Mouse (Mus musculus) forebrain, embryonic 10.5 days (tissue): ENCODE data around the gene Usp48. TPM values are rescaled to one million over a fixed set of nuclear protein-coding genes. Genes with fewer than 3 reads are reported as not detected.

Source experiments
- DNase-seq: peaks from one replicate; pipeline ENCODE4 v3.0.0-alpha.2; 2017; ENCODE audit warnings: low spot score; ENCODE audit errors: extremely low spot score
- H3K27ac ChIP-seq: fragments of 300-500 bp; sonication (generic); 2 replicates; pipeline ENCODE4 v1.5.1; 2016; ENCODE audit warnings: mild to moderate bottlenecking
- H3K27me3 ChIP-seq: fragments of 300-500 bp; sonication (generic); 2 replicates; pipeline ENCODE4 v1.6.1; 2016; ENCODE audit warnings: mild to moderate bottlenecking; ENCODE audit not compliant: poor library complexity, severe bottlenecking
- H3K36me3 ChIP-seq: fragments of 300-500 bp; sonication (generic); replicated peaks from 2 replicates; pipeline ENCODE4 v1.6.1; 2016; ENCODE audit warnings: mild to moderate bottlenecking, moderate library complexity
- H3K4me1 ChIP-seq: fragments of 300-500 bp; sonication (generic); 2 replicates; pipeline ENCODE4 v1.6.1; 2016
- H3K4me3 ChIP-seq: fragments of 300-500 bp; sonication (generic); 2 replicates; pipeline ENCODE4 v1.5.1; 2016; ENCODE audit warnings: mild to moderate bottlenecking, moderate library complexity
- H3K9me3 ChIP-seq: fragments of 300-500 bp; sonication (generic); 2 replicates; pipeline ENCODE4 v1.6.1; 2016; ENCODE audit warnings: mild to moderate bottlenecking, moderate library complexity
- WGBS: fragments of 180-500 bp; shearing (Covaris S2); methylation state at CpG from one replicate; pipeline ENCODE4 v1.1.7; 2016; 5-methylcytosine and 5-hydroxymethylcytosine counted together
- polyA plus RNA-seq: library from polyadenylated mRNA; unstranded; fragments of >200 nt; fragmentation: Nextera tagmentation; extraction: Ambion mirVana; gene quantifications from 2 replicates; pipeline ENCODE4 v1.2.1, GENCODE M21; 2016

Gene Usp48
- polyA plus RNA-seq, 1 experiment from 2014 or later, result 75.9 TPM

DNA sequence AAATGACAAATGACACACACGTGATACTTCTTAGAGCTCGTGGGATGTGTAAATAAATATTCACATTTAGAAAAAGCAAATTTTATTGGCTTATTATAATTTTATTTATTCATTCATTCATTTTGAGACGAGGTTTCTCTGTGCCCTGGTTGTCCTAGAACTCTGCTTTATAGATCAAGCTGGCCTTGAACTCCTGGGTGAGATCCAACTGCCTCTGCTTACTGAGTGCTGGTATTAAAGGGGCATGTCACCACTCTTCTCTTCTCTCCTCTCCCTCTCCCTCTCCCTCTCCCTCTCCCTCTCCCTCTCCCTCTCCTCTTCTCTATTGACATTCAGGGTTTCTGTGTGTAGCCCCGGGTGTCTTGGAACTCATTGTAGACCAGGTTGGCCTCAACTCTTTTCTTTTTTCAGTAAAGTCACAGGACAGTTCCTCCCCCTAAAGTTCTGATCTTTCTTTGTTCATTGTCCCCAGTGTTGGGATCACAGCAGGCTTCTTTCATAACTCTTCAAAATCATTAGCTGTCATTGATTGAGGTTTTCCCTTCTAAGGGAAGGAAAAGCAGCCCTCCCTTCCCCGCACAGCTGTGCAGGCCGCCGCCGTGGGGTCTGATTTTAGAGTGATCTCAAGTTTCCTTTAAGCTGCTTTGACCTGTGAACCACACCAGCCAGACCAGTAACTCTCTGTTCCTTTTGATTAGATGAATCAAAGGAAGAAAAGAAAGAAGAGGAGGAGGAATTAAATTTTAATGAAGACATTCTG, 34.1 kb downstream of the Usp48 start:
- Histone ChIP-seq H3K9me3 (no peaks in the 10 kb centered on the region), H3K27me3 (no peaks in the 10 kb centered on the region), H3K36me3 (peaks cover 95% of the 10 kb centered on the region), H3K4me1 (peaks cover 43% of the 10 kb centered on the region), H3K4me3 (no peak overlapping the region), H3K27ac (no peak overlapping the region)
- 54% methylated on average over 8 of the region's 8 CpGs for WGBS
- peak; percentile 26 for DNase-seq

GRCm38 (mm10) chr4:137628400-137628799, 34.8 kb downstream of the Usp48 start:
- peaks cover 95% of the 10 kb centered on the region for H3K36me3 ChIP-seq
- H3K27me3 ChIP-seq, result no peaks in the 10 kb centered on the region
- H3K9me3 ChIP-seq, result no peaks in the 10 kb centered on the region
- WGBS, result 73% methylated on average over 6 of the region's 6 CpGs
- no peak for DNase-seq
- H3K4me1 ChIP-seq, result peaks cover 43% of the 10 kb centered on the region
- H3K27ac ChIP-seq, result 0 out of 2 replicates have a peak overlapping the region, but pooled peaks have one; percentile 48
- no peak overlapping the region for H3K4me3 ChIP-seq

GRCm38 (mm10) chr4:137629354-137629753, 35.8 kb downstream of the Usp48 start:
- Histone ChIP-seq H3K9me3 (no peaks in the 10 kb centered on the region), H3K4me1 (peaks cover 43% of the 10 kb centered on the region), H3K4me3 (no peak overlapping the region), H3K36me3 (peaks cover 95% of the 10 kb centered on the region), H3K27ac (no peak overlapping the region), H3K27me3 (no peaks in the 10 kb centered on the region)
- no peak for DNase-seq
- 95% methylated on average over 7 of the region's 7 CpGs for WGBS

GRCm38 (mm10) chr4:137630153-137630552, 36.6 kb downstream of the Usp48 start:
- Histone ChIP-seq H3K27ac (no peak overlapping the region), H3K4me1 (peaks cover 40% of the 10 kb centered on the region), H3K9me3 (no peaks in the 10 kb centered on the region), H3K4me3 (no peak overlapping the region), H3K27me3 (no peaks in the 10 kb centered on the region), H3K36me3 (peaks cover 95% of the 10 kb centered on the region)
- 90% methylated on average over 2 of the region's 2 CpGs for WGBS
- no peak for DNase-seq

GRCm38 (mm10) chr4:137631596-137631995, 38.0 kb downstream of the Usp48 start:
- Histone ChIP-seq H3K9me3 (no peaks in the 10 kb centered on the region), H3K27ac (no peak overlapping the region), H3K27me3 (no peaks in the 10 kb centered on the region), H3K36me3 (peaks cover 97% of the 10 kb centered on the region), H3K4me1 (peaks cover 27% of the 10 kb centered on the region), H3K4me3 (no peak overlapping the region)
- 85% methylated on average over 3 of the region's 3 CpGs for WGBS
- no peak for DNase-seq

GRCm38 (mm10) chr4:137633394-137633793, 39.8 kb downstream of the Usp48 start:
- peaks cover 10% of the 10 kb centered on the region for H3K4me1 ChIP-seq
- no peak overlapping the region for H3K4me3 ChIP-seq
- H3K27me3 ChIP-seq, result no peaks in the 10 kb centered on the region
- peaks cover 99% of the 10 kb centered on the region for H3K36me3 ChIP-seq
- DNase-seq, result no peak
- WGBS, result 96% methylated on average over 4 of the region's 4 CpGs
- H3K27ac ChIP-seq, result no peak overlapping the region
- no peaks in the 10 kb centered on the region for H3K9me3 ChIP-seq

- H3K4me1 ChIP-seq, result peaks cover 8% of the 10 kb centered on the region
- WGBS, result 90% methylated on average over 3 of the region's 3 CpGs
- H3K36me3 ChIP-seq, result peaks cover 99% of the 10 kb centered on the region
- no peak overlapping the region for H3K27ac ChIP-seq
- H3K4me3 ChIP-seq, result no peak overlapping the region
- no peaks in the 10 kb centered on the region for H3K27me3 ChIP-seq
- no peak for DNase-seq
- H3K9me3 ChIP-seq, result no peaks in the 10 kb centered on the region
These were observed 43.0 kb downstream of the Usp48 start for GRCm38 (mm10) chr4:137636597-137636996.

DNA sequence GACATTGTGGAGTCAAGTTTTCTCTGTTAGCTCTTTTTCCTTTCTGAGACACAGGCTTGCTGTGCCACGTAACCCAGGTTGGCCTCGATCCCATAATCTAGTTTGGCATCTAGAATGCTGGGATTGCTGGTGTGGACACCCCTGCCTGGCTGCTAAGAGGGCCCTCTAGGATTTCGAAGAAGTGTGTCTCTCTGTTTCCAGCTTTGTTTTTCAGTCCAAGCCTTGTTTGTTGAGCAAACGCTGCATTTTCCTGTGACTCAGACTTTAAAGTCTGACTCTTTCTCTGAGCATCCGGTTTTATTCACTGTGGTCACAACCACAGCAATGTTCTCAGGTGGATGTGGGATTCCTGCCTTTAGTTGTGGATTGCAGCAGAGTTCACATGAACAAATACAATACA, 48.0 kb downstream of the Usp48 start:
- peaks cover 27% of the 10 kb centered on the region for H3K4me1 ChIP-seq
- 77% methylated on average over 5 of the region's 5 CpGs for WGBS
- peak overlapping the region; percentile 37; the same call in 1 of the 2 replicates for H3K27ac ChIP-seq
- no peak for DNase-seq
- H3K27me3 ChIP-seq, result no peaks in the 10 kb centered on the region
- H3K36me3 ChIP-seq, result peaks cover 91% of the 10 kb centered on the region
- H3K9me3 ChIP-seq, result no peaks in the 10 kb centered on the region
- H3K4me3 ChIP-seq, result no peak overlapping the region

GRCm38 (mm10) chr4:137642101-137642500, 48.5 kb downstream of the Usp48 start:
- Histone ChIP-seq H3K9me3 (no peaks in the 10 kb centered on the region), H3K4me3 (no peak overlapping the region), H3K27me3 (no peaks in the 10 kb centered on the region), H3K4me1 (peaks cover 27% of the 10 kb centered on the region), H3K27ac (no peak overlapping the region), H3K36me3 (peaks cover 91% of the 10 kb centered on the region)
- WGBS, result 45% methylated on average over 2 of the region's 2 CpGs
- DNase-seq, result no peak

- no peak overlapping the region for H3K4me3 ChIP-seq
- WGBS, result 80% methylated on average over 2 of the region's 2 CpGs
- no peak overlapping the region for H3K27ac ChIP-seq
- peaks cover 90% of the 10 kb centered on the region for H3K36me3 ChIP-seq
- no peaks in the 10 kb centered on the region for H3K27me3 ChIP-seq
- H3K4me1 ChIP-seq, result peaks cover 27% of the 10 kb centered on the region
- DNase-seq, result no peak
- H3K9me3 ChIP-seq, result no peaks in the 10 kb centered on the region
These were observed 49.9 kb downstream of the Usp48 start for GRCm38 (mm10) chr4:137643459-137643858.

DNA sequence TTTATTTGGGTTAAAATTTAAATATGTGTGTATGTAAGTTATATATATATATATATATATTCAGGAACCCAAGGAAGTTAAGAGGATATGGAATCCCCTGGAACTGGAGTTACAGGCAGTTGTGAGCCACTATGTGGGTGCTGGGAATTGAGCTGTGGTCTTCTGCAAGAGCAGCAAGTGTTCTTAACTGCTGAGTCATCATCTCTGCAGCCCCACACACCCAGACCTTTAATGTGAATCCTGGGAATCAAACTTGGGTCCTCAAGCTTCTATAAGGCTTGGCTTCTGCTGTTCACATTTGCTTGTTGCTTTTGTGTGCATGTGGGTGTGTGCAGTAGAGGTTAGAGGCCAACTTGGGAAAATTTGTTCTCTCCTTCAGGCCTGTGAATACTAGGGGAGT, 52.7 kb downstream of the Usp48 start:
- no peak overlapping the region for H3K27ac ChIP-seq
- H3K9me3 ChIP-seq, result no peaks in the 10 kb centered on the region
- no peak overlapping the region for H3K4me3 ChIP-seq
- no peaks in the 10 kb centered on the region for H3K27me3 ChIP-seq
- H3K4me1 ChIP-seq, result peaks cover 23% of the 10 kb centered on the region
- H3K36me3 ChIP-seq, result peaks cover 91% of the 10 kb centered on the region
- no peak for DNase-seq

DNA sequence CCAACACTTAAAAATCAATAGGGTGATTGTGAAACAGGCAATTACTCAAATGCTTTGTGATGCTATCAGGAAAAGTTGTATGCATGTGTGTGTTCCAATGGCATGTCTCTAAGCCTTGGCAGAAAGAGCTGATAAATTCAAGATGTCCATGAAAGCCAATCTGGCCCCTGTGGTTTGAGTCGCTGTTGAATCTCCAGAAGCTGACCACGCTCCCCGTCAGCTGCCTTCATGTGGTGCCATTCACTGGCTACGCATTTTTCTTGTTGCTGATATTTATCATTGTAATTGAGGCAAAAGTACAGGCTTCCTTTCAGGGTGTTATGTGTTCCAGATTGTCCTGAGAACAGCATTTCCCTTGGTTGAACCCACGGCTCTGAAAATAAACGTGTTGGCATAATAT, 54.1 kb downstream of the Usp48 start:
- Histone ChIP-seq H3K4me1 (peaks cover 17% of the 10 kb centered on the region), H3K4me3 (no peak overlapping the region), H3K27ac (no peak overlapping the region), H3K9me3 (no peaks in the 10 kb centered on the region), H3K36me3 (peaks cover 98% of the 10 kb centered on the region), H3K27me3 (no peaks in the 10 kb centered on the region)
- no peak for DNase-seq
- 89% methylated on average over 6 of the region's 6 CpGs for WGBS

- Histone ChIP-seq H3K27ac (no peak overlapping the region), H3K27me3 (no peaks in the 10 kb centered on the region), H3K36me3 (peaks cover 99% of the 10 kb centered on the region), H3K9me3 (no peaks in the 10 kb centered on the region), H3K4me3 (no peak overlapping the region), H3K4me1 (peaks cover 11% of the 10 kb centered on the region)
- no peak for DNase-seq
- WGBS, result 94% methylated on average over 9 of the region's 9 CpGs
These were observed 54.7 kb downstream of the Usp48 start for GRCm38 (mm10) chr4:137648230-137648629.
